Mouse (Mus musculus) kidney, embryonic 14.5 days (tissue): ENCODE measurements at regions not wholly inside any gene's neighbourhood (a gene's known extent, or its start where the extent isn't known, plus 50 kb on each side); places are given as distances from the start of the nearest gene placed in this dataset.

Experiments
- ATAC-seq: fragments of 200-750 bp; cut with Nextera tagmentation; 2 replicates; pipeline ENCODE4 v1.8.0; 2017; ENCODE audit warnings: moderate number of reproducible peaks, mild to moderate bottlenecking, moderate TSS enrichment, moderate library complexity; ENCODE audit not compliant: low FRiP score, low TSS enrichment
- H3K27ac ChIP-seq: fragments of 300-500 bp; sonication (generic); 2 replicates; pipeline ENCODE4 v1.5.1; 2014; ENCODE audit warnings: low read depth, mild to moderate bottlenecking, low read length, moderate library complexity, mixed read lengths
- H3K27me3 ChIP-seq: fragments of 300-500 bp; sonication (generic); 2 replicates; pipeline ENCODE4 v1.6.1; 2014; ENCODE audit warnings: mild to moderate bottlenecking, low read length; ENCODE audit not compliant: control insufficient read depth, insufficient read depth
- H3K36me3 ChIP-seq: fragments of 300-500 bp; sonication (generic); 2 replicates; pipeline ENCODE4 v1.6.1; 2014; ENCODE audit warnings: low read length, mixed read lengths; ENCODE audit not compliant: control insufficient read depth, insufficient read depth
- H3K4me1 ChIP-seq: fragments of 300-500 bp; sonication (generic); 2 replicates; pipeline ENCODE4 v1.6.1; 2014; ENCODE audit warnings: low read length, mixed read lengths; ENCODE audit not compliant: control insufficient read depth, insufficient read depth
- H3K4me2 ChIP-seq: fragments of 300-500 bp; sonication (generic); replicated peaks from 2 replicates; pipeline ENCODE4 v1.6.1; 2014; ENCODE audit warnings: low read depth, mild to moderate bottlenecking, low read length
- H3K4me3 ChIP-seq: fragments of 300-500 bp; sonication (generic); 2 replicates; pipeline ENCODE4 v1.5.1; 2014; ENCODE audit warnings: mild to moderate bottlenecking, low read length
- H3K9ac ChIP-seq: fragments of 300-500 bp; sonication (generic); 2 replicates; pipeline ENCODE4 v1.6.1; 2014; ENCODE audit warnings: low read depth, mild to moderate bottlenecking, low read length, moderate library complexity
- H3K9me3 ChIP-seq: fragments of 300-500 bp; sonication (generic); 2 replicates; pipeline ENCODE4 v1.6.1; 2016; ENCODE audit warnings: low read length; ENCODE audit not compliant: control insufficient read depth
- whole genome bisulfite sequencing: fragments of 180-500 bp; shearing (Covaris S2); extraction: QIAGEN DNeasy Blood & Tissue Kit; methylation state at CpG from one replicate; pipeline ENCODE4 v1.1.7; 2014; 5-methylcytosine and 5-hydroxymethylcytosine counted together

- Histone ChIP-seq H3K9me3 (no peaks in the 10 kb centered on the region), H3K36me3 (no peaks in the 10 kb centered on the region), H3K4me3 (no peak overlapping the region), H3K9ac (no peak overlapping the region), H3K4me2 (no peak overlapping the region), H3K27ac (no peak overlapping the region), H3K27me3 (no peaks in the 10 kb centered on the region), H3K4me1 (no peaks in the 10 kb centered on the region)
- ATAC-seq = no peak
- 94% methylated on average over 15 of the region's 16 CpGs for whole genome bisulfite sequencing
Measured at GRCm38 (mm10) chr15:97456991-97457390, 209.9 kb upstream of the Amigo2 start.

DNA sequence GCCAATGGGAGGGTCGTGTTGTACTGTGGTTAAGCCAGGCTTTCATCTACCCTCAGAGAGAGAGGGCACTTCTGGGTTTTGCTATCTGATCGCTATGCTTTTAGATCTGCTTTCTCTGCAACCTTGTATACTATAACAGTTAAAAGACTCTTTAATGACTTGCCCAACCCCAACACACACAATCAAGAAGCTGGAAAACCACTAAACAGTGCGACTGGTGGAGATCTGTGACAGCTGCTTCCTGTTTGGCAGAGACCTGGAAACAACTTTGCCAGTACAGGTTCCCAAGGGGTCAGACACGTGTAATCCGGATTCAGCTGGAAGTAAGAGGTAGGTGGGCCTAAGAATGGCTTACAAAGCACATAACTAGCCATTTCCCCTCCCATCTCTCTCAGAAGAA is 208.6 kb upstream of the Amigo2 start:
- H3K9me3 ChIP-seq = no peaks in the 10 kb centered on the region
- 49% methylated on average over 5 of the region's 5 CpGs for WGBS
- no peak overlapping the region for H3K9ac ChIP-seq
- no peak overlapping the region for H3K4me3 ChIP-seq
- no peak for ATAC-seq
- no peaks in the 10 kb centered on the region for H3K4me1 ChIP-seq
- no peaks in the 10 kb centered on the region for H3K36me3 ChIP-seq
- no peak overlapping the region for H3K27ac ChIP-seq
- no peak overlapping the region for H3K4me2 ChIP-seq
- H3K27me3 ChIP-seq = no peaks in the 10 kb centered on the region

DNA sequence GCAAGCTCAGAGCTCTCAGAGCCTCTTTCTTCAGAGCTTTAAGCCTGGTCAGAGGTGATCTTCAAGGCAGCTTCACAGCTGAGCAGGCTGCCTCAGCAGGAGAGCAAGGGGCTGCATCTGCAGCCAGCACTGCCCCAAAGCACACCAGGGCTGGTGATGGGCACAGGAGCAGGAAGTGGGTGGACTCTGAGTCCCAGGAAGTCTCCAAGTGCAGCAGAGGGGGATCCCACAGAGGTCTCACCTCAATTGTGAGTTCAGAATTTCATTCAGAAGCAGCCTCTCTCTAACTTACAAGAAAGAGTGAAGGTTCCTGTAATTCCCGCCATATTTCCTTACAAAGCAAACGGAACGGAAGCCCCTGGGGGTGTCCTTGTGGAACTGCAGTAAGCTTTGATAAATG is 202.6 kb upstream of the Amigo2 start:
- Histone ChIP-seq H3K4me2 (no peak overlapping the region), H3K27ac (no peak overlapping the region), H3K9me3 (peaks cover 4% of the 10 kb centered on the region), H3K36me3 (no peaks in the 10 kb centered on the region), H3K4me3 (no peak overlapping the region), H3K27me3 (no peaks in the 10 kb centered on the region), H3K9ac (no peak overlapping the region), H3K4me1 (no peaks in the 10 kb centered on the region)
- 77% methylated on average over 3 of the region's 3 CpGs for WGBS
- no peak for ATAC-seq

DNA sequence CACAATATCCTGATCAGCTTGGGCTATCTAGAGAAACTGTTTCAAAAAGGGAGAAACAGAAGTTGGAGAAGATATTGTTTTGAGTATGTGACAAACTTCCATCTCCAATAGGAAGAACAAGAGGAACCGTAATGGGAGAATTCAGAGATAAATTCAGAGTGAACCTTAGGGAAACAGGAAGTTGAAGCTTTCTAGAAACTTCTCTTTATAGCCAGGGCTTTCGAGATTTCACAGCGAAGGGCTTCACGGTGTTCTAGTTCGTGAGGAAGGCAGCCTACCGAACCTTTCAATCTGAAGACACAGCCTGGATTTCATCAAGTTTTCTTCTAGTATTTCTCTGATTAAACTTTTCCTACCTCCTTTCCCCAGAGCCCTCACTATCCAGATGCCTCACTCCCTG is 201.9 kb upstream of the Amigo2 start:
- no peak for ATAC-seq
- Histone ChIP-seq H3K27me3 (no peaks in the 10 kb centered on the region), H3K9me3 (peaks cover 4% of the 10 kb centered on the region), H3K27ac (no peak overlapping the region), H3K9ac (no peak overlapping the region), H3K4me2 (no peak overlapping the region), H3K4me1 (no peaks in the 10 kb centered on the region), H3K4me3 (no peak overlapping the region), H3K36me3 (no peaks in the 10 kb centered on the region)
- 89% methylated on average over 6 of the region's 6 CpGs for WGBS

DNA sequence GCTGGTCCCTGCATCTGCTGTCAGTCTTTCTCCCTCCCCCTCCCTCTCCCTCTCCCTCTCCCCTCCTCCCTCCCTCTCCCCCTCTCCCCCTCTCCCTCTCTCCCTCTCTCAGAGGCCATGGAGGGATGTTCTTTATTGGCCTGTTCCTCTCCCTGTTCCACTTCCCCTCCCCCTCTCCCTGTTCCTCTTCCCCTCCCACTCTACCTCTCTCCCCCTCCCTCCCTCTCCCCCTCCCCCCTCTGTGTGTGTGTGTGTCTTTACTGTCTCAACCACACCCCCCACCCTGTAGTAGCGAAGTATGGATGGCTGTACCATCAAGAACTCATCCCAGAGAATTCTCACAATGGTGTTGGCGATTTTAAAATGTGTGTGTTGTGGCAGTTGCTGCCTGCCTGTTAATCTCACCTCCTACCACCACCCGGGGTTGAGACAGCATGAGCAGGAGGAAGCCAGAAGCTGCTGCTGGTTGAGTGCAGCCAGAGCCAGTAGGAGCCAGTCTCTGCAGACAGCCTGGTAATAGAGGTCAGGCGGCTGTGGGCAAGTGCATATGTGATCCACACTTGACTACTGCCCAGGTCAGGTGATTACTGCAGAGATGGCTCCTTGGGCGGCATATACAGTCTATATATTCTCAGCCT is 201.3 kb upstream of the Amigo2 start:
- no peak overlapping the region for H3K27ac ChIP-seq
- H3K9ac ChIP-seq = no peak overlapping the region
- H3K4me3 ChIP-seq = no peak overlapping the region
- peaks cover 4% of the 10 kb centered on the region for H3K9me3 ChIP-seq
- 74% methylated on average over 5 of the region's 5 CpGs for WGBS
- H3K27me3 ChIP-seq = no peaks in the 10 kb centered on the region
- no peak overlapping the region for H3K4me2 ChIP-seq
- H3K4me1 ChIP-seq = no peaks in the 10 kb centered on the region
- no peak for ATAC-seq
- H3K36me3 ChIP-seq = no peaks in the 10 kb centered on the region

DNA sequence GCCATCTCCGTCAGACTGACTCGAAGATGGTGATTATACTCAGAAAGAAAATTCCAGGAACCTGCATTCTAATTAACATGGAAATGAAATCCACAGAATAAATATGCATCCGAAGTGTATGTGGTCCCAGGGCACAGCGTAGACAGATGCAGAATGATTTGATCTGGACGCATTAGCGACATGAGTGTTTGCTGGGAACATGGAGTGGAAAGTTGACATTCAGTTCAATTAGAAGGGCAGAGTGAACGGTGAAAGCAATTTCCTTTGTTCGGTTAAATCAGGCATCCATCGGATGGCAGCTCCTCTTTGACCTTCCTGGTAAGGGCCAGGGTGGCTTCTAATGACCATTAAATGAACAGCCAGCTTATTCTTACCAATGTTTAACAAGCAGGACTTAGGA is 199.1 kb upstream of the Amigo2 start:
- Histone ChIP-seq H3K27ac (no peak overlapping the region), H3K9me3 (peaks cover 4% of the 10 kb centered on the region), H3K4me3 (no peak overlapping the region), H3K27me3 (no peaks in the 10 kb centered on the region), H3K9ac (no peak overlapping the region), H3K36me3 (no peaks in the 10 kb centered on the region), H3K4me2 (no peak overlapping the region), H3K4me1 (no peaks in the 10 kb centered on the region)
- ATAC-seq = no peak
- WGBS = 77% methylated on average over 9 of the region's 9 CpGs

- no peak overlapping the region for H3K9ac ChIP-seq
- 0 out of 2 replicates have a peak, but pooled peaks cover 7% of the 10 kb centered on the region for H3K9me3 ChIP-seq
- no peak for ATAC-seq
- no peak overlapping the region for H3K4me3 ChIP-seq
- H3K27ac ChIP-seq = no peak overlapping the region
- H3K27me3 ChIP-seq = no peaks in the 10 kb centered on the region
- H3K36me3 ChIP-seq = no peaks in the 10 kb centered on the region
- 86% methylated on average over 5 of the region's 5 CpGs for WGBS
- H3K4me2 ChIP-seq = no peak overlapping the region
- H3K4me1 ChIP-seq = no peaks in the 10 kb centered on the region
Measured at GRCm38 (mm10) chr15:97438235-97438760, 191.2 kb upstream of the Amigo2 start.
